Mouse (Mus musculus): ENCODE results near the gene Kif1c.
"Not testable (repeated sequence)": the region's sequence is repeated elsewhere in the genome, so short reads cannot be mapped to it uniquely, and the experiment has no call there.

Gene Kif1c

DNA sequence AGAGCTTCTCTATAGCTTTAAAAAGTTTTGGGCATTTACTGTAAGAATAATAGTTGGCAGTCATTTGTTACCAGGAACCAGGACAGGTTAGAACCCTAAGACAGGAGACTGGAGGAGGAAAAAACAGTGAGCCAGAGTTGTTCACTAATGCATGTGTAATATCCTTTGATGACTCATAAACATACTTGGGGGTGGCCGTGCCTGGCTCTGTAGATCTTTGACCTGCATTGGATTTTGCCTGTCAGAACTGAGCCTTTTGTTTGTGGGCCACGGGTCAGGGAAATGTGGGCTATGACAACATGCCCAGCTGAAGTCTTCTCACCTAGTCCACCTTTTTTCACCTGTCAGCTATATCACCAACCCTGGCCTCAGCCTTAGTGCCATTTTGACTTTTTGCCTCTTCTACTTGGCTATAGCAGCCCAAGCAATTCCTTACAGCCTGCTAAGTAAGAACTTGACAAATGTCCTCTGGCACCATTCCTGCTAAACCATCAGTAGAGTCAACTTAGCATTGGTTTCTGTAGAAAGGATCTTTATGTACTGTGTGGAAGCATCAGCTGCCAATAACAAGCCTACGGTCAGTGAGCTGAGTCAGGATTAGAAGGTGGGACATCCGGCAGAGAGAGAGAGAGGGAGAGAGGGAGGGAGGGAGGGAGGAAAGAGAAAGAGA, 47.7 kb downstream of the Kif1c start:
- DNase-seq, result no peak

DNA sequence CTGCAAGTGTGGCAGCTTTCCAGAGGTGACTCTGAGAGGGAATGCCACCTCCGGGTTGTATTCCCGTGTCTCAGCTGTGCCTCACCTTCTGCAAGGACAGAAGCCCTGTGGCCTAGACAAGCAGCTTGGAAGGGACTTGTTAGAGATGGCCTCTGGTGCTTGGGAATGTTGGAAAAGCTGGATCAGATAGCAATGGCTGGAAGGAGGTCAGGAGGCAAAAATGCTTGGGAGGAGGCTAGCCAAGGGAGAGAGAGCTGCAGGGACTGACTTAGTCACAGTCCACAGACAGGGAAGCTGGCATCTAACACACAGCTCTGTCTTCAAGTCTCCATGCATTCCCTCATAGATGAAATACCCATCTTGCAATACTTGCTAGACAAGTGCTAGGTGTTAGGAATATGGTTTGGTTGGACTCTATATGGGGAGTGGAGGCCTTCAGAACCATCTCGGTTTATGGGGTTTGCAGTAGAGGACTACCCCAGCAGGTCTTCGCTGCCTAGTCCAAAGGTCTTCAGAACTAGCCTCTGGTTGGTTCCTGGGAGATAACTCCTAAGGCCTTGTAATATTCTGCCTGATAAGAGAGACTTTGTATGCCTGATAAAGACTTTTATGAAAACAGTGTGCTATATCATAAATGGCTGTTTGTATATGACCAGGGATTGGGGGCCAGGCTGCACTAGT, 52.1 kb downstream of the Kif1c start:
- DNase-seq, result no peak

DNA sequence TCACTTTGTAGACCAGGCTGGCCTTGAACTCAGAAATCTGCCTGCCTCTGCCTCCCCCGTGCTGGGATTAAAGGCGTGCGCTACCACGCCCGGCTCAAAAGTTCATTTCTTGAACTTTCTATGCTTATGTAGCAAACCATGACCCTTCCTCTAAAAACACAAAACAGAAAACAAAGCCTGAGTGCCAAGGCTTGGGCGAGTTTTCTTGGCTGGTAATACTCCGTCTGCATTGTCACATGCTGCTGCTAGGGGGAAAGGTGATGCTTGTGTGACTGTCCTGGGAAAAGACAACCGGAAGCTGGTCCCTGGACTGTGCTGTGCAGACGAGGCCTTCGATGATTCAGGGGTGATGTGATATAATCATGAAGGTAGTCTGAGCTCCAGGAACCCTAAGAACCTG, 52.8 kb downstream of the Kif1c start:
- no peak for DNase-seq

DNA sequence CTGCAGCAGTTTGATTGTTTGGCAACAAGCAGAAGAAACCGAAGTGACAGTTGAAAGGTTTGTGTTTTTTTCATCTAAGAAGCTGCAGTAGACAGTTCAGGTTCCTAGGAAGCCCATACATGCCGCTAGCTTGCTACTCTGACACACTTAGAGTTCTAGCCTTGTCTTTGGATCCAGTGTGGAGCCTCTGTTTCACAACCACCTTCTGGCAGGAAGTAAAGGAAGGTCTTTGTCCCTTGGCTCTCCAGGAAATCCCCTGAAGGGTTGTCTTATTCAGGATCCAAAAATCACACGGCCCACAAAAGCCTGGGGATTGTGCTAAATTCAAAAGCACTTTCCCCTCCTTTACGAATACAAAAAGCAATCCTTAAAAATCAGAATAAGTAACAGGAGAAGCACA, 54.1 kb downstream of the Kif1c start:
- no peak for DNase-seq

DNA sequence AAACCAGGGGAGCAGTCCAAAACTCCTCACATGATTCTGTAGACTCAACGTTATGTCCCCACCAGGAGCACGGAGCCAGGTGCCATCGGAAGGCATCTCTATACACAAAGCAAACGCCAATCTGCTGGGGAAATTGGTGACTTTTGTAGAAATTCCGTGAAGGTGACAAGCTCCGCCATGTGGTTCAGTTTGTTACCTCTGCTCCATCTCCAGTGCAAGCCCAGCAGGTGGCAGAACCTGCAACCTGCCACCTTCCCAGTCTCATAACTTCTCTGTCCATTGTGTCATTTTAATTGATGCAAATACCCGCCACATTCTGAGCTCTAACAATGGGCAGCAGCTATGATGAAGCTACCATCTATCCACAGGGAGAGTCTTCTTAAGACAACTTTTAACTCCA, 54.6 kb downstream of the Kif1c start:
- no peak for DNase-seq

DNA sequence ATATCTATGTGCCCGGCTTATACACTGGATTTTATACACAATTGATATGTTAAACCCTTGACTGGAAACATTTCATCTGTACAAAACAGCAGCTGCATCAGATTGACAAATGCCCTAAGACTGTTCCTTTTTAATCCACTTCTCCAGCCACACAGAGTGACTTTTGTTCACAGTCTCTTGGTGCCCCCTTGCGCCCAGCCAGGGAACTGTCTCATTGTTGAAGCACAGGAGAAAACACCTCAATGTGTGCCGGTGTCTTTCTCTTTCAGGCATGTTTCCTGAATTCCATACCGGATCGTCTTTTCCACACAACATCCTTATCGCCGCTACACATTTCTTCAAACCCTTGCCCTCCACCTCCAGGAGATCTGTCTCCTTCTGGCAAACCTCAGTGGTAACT, 55.3 kb downstream of the Kif1c start:
- DNase-seq, result peak; percentile 82 to 84

DNA sequence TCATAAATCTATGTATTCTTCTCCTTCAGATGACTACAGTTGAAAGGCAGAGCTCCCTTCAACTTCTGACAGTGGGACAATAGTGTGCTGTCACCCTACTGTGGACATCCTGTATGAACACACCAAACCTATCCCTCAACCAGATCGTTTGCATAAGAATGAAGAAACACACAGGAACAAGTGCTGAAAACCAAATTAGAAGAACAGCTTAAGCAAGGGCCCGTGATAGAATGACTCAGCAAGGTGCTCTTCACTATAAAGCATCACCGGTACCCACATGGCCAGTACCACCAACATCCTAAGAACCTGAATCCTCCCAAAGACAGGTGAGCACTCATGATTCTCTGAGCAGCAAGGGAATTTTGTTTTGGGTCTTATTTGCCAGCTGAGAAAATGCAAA, 60.1 kb downstream of the Kif1c start:
- not testable (repeated sequence) for DNase-seq

DNA sequence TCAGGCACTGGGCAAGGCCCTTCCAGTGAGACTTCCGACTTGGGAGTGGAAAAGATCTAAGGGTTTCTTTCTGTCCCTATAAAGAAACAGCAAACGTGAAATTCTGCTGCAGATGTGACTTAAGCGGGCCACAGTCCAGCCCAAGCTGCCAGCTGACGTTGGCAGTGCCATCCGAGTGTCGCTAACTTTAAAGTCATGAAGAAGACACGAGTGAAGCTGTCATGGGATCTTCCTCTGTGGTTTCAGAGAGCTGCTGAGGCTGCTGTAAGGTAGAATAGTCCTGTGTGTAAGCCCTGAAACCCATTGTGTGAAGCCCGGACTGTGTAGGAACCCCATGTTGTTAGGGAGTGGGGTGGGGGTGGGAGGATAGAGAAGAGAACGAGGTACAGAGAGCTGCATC, 62.3 kb downstream of the Kif1c start:
- no peak for DNase-seq

DNA sequence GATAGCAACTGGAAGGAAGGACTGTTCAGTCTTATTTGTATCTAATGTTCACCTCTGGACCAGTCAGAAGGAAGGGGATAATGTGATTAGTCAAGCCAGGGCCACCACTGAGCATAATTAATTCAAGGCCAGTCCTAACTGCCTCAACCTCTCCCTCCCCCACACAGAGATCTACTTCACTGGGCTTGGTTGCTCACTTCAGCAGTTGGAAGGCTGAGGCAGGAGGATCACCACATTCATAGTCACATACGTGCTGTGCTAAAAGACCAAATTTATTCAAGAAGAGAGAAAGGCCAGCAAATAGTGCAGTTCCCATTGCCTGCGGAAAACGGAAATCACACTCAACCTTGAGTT, 63.2 kb downstream of the Kif1c start:
- peak in 1 of 2 experiments; percentile 15 for DNase-seq

DNA sequence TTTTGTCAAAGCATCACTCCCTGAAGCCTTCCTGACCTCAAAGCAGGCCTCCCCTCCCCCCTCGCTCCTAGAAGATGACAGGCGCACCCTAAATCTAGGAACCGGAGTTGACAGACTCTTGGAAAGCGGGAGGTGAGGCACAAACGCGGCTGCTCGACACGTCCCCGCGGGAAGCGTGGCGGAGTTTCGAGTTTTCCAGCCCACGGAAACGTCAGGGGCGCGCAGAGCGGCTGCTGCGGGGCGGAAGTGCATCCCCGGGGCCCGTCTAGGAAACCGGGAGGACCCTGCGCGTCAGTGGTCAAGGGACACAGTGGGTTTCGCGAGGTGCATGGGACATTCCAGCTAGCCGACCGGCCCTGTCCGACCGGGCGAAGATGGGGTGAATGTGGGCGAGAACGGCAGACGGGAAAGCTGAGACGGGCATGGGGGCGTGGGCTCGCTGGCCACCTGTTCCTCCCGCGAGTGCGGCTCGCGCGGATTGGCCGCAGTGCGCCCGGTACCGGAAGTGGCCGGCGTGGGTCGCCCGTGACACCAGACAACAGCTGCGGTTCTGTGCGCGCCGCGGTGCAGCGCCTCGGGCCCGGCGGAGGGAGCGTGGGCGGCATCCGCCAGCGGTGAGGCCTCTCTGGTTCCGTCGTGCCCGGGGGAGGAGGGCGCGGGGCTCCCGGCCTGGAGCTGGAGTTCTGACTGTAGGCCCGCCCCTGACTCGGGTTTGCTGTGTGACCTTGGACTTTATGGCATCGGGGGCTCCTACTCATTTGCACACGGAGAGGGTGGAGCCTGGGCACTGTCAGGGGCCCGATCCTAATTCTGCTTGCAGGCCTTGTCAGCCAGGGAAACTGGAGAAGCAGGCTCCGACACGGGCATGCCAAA, 63.8 kb downstream of the Kif1c start, which contains the start of gene Zfp3:
Gene Zfp3, plus strand, starts transcription at position 274 of the 873 bp plus-strand sequence.
- peak; percentile 81 to 86 for DNase-seq

DNA sequence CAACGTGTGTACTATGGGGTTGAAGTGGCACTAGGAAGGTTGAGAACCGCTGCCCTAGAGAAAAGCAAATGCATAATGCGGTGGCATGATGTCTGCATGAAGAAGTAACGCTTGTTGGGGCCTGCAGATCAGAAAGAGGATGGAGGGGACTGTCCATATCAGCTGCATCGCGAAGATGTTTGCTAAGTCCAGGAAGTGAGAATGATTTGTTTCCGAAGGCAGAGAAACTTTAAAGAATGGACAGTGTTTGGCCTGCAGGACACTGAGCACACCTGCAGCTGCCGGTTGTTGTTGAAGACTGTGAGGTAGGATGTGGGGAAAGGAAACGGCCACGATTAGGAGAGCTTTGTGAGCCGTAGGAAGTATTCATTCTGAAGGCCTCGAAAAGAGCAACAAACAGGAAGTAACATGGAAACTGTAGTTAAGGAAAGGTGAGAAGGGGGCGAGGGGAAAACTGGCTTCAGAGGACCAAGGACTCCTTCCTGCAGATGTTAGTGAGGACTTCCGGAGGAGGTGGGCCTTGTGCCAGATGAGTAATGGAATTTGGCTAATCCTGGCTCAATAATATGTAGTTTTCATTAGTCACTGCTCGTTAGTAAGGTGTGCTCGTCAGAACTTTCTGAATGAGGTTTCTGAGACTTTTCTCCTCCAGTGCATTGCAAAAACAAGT, 65.6 kb downstream of the Kif1c start:
- no peak for DNase-seq

DNA sequence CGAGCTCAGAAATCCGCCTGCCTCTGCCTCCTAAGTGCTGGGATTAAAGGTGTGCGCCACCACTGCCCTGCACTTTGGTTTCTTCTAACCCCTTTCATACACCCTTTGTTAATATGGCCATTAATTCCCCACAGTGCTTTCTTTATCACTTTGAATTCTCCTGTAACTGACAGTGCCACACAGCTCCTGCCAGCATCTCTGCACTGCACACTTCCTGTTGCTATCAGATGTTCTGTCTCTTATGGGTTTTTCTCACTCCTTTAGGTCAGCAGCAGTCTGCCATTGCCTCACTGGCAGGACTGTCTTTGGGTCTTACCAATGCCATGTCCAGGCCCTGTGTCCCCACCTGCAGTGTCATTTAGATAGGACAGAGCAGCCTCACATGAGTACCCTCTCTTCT, 70.5 kb downstream of the Kif1c start:
- no peak for DNase-seq

DNA sequence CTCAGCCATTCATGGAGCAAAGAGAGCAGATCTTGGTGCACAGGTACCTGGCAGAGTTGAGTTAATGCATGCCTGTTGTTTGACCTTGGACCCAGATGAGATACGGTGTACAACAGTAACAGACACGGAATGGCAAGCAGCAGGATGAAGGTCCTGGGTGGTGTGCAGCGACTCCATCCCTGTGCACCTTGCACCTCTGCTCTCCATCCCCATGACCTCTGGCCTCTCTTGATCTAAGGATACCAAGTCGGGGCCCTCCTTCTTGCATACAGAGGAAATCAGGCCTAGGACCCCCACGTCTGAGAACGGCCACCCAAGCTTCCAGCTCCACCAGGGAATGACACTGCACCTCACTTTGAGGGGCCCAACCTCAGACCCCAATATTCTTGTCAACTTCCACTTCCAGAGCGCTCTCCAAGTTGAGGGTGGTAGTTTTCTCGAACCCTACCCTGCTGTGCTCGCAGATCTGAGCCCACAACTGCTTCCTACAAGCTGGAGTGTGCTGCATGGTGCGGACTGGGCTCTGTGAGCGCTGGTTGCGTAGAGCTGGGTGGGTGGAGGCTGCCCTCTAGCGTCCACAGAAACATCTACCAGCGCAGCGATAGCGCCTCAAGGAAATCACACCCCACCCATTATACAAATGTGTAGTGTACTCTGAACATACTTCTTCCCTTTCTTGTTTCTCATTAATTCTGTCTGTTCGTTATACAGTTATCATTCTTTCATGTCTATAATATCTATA, 76.7 kb downstream of the Kif1c start:
- DNase-seq, result peak; percentile 74 to 77

DNA sequence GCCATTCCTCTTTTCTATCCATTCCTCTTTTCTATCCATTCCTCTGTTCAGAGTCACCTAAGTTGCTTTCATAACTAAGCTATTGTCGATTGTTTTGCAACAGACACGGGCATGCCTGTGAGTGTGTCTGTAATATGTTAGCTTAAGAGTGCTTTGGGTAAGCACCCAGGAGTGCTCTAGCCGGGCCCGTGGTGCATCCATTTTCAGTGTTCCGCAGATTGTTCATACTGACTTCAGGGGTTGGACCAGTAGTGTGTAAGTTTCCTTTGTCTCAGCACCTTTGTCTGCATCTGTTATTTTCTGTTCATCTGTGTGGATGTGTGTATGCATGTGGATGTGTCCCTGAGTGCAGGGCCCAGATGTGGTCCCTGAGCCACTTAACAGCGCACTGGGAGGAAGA, 77.3 kb downstream of the Kif1c start:
- no peak for DNase-seq

DNA sequence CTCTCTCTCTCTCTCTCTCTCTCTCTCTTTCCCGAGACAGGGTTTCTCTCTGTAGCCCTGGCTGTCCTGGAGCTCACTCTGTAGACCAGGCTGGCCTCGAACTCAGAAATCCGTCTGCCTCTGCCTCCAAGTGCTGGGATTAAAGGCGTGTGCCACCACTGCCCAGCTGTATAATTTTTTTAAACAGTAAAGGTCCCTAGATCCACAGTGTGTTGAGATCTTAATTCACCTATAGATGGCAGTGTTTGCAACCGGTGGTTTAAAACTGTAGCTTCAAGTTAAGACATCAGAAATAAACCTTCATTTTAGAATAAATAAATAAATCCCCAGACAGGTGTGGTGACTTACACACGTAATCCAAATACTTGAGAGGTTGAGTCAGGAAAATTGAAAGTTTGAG, 77.7 kb downstream of the Kif1c start:
- DNase-seq, result not testable (repeated sequence)
